Mouse (Mus musculus) right cerebral cortex, postnatal 10 days (tissue): ENCODE data around the gene Fn1.

Source experiments
- DNase-seq, 2 experiments: peaks; one replicate each; pipeline ENCODE4 v3.0.0; 2021; ENCODE audit warnings: low spot score in 2 of 2

The Fn1 gene

DNA sequence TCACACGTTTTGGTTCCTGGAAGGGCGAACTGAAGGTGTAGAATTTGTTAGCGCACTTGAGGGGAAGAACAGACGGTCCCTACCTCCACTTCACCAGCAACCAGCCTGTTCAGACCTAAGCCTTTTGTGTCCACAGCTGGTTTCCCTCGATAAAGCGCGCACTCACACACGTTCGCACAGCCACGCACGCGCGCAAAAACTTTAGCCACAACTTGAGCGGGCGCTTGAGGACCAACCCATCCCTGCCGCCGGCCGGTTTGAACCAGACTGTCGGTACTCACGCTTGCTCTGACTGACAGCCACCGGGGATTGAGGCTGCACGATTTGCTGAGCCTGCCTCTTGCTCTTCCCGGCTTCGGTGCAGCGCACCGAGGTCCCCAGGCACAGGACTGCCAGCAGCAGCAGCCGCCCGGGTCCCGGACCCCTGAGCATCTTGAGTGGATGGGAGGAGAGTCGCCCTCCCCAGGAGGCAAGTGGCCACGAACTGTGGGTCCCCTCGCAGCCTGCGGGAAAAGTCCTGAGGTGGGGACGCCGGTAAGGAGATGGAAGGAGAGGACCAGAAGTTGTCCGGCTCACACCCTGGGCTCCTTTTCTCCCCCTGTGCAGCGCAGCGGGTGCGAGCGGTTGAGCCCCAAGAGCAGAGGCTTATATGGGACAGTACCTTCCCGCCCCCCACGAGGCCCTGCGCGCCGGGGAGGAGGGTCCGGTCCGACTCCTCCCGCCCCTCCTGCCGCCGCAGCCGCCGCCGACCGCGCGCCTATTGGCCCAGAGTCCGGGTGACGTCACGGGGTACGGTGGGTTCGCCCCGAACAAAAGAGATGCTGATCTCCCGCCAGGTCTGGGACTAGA, at the start of gene Fn1:
Gene Fn1, minus strand, starts transcription at position 650 of the 849 bp plus-strand sequence.
- DNase-seq: peak; percentile 76 to 82

DNA sequence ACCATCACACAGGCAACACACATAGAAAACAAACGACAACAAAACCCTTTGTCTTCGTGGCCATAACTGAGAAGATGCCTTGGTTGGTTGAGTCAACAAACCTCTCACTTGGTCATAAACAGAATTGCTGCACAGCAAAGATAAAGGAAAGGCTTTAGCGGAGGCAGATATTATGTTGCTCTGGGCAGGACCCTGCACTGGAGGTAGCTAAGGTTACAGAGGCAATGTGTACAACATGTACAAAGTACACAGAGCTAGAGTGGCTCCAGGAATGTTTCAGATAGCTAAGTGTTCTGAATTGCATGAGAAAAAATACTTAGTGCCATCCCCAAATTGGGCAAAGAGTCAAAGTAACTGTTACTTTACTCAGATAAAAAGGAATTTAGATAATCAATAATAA, 43.1 kb upstream of the Fn1 start:
- no peak for DNase-seq

DNA sequence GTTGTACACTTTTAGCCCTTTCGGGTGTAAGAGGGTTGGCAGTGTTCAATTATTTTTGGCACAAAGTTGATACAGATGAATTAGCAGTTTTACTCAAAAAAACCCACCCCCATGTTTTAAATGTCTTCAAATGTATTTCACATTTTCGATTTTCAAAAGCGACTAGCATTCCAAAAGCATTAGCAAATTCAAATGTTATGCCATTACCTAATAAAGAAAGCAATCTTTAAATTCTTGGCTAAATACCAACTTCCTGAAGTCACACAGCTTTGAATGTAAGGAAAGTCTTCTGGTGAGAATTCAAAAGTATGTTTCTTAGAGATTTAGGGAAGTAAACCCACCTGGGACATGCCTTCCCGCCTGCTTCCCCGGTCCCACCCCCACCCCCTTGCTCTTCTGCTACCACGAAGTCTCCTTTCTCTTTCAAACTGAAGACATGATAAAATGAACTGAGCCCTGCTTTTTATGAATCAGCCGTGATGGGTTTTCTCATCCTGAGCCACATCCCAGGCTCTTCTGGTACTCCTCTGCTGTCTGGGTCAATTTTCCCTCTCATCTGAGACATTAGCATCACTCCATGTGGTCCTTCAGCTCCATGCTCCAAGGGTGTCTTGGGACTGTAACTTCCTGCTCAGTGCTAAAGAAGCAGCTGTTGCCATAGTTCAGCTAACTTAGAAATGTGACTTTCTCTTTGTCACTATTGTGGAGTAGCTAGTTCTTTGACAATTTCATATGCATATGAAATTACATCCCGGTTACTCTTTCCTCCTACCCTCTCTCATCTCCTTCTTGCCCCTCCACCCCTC, 38.7 kb upstream of the Fn1 start:
- DNase-seq: no peak

DNA sequence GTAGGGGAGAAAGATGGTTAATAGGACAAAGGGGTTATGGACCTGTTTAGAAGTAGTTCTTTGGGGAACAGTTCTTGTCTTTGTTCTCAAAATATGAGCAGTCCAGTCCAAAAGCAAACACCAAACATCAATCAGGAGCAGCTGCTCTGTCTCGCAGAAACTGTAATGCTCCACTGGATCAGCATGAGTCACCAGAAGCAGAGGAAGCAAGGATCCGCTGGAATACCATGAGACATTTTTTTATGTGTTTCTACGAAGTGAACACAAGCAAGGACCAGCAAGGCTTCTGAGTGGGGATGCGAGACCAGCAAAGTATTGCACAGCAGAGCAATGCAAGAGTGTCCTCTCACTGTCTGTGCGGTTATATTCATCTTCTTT, 35.9 kb upstream of the Fn1 start:
- DNase-seq: no peak

DNA sequence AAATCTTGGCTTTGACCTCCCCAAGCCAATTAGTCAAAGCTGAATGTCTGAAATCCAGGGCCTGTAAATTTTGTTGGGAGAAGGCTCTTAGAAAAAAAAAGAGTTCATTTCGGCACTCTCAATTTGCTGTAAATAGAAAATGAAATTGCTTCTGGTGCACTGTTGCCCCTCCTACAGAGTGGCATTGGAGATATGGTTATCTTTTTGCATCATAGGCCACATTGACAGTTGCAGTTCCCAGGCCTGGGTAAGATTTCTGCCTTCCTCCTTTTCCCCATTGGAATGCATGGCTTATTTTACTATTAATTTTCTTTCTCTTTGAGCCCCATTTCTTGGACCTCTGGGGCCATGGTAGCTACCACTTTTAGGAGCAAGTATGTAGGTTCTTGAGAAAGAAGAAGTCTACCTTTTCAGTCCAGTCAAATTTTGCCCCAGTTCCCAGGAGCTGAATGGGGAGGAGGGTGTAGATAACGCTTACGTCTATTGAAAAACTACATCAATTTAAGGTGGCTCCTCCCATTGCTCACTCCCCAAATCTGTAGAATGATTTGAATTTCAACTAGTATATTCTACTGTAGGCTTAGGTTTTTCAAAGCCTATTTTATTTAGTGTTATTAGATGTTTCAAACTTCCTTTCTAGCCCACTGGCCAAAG, 35.4 kb upstream of the Fn1 start:
- no peak for DNase-seq

DNA sequence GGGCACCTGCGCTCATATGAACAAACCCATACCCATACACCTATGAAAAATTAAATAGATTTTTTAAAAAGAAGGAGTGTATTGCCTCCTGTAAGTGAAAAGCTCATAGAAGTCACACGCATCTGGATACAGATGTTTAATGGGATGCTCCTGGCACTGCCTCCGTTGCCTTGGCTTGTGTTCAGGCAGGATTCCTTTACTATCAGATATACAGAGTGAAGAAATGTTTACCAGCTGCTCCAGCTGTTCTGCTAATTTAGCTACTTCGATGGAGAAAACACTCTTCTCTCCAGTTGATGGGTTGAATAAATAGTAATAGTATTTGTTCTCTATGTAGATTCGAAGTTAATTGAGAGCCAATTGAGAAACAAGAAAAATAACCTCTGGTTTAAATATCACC, 33.8 kb upstream of the Fn1 start:
- no peak for DNase-seq

DNA sequence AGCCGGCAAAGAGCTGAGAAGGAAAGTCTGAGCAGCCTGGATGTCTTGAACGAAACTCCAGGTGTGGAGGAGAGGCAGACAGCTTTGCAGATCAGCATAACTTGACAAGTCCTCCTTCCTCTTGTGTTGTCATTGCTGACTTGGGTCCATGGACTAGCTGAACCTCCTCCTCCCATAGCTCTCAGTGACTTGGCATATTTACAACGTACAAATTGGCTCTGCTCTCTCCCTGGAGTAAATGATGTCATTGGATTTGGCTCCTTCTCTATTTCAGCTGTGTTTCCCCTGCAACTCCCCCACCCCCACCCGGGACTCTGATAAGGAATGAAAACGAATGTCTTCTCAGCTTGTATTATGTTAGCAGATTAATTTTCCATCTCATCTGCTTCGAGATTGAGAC, 30.7 kb upstream of the Fn1 start:
- no peak for DNase-seq

DNA sequence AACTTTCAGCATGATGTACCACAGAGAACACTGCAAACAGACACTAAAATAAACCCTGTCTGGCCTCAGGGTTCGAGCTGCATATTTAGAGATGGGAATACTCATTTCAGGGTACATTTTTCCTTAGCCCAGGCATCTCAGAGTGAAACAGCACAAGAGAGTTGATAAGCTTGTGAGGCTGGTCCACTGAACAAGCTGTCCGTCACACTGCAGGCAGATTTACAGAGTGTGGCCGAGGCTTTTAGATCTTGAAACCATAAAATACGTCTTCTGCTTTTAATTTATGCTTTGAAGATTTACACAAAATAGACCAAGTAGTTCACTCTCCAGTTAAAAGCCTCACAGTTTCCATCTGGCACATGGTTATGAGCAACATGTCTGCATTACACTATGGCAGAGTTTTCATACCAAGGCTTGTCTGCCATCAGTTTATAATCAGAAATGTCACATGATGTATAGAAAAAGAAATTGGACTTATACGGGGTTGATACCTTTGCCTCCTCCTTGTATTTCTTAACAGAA, 29.3 kb upstream of the Fn1 start:
- no peak for DNase-seq

DNA sequence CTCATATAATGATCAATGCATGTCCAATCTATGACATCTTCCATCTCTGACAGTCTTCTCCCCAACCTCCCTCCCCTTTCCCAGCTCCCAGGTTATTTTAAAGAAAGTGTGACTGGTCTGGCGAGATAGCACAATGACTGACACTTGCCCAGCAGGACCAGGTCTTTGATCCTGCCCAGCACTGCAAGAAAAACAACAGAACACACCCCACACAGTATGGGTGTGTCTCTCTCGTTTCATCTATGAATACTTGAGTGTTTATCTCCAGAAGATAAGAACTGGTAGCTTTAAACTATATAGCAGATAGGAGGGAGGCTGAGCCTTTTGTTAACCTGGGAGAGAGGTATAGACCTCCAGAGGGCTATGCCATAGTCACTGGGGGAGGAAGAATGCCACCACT, 28.3 kb upstream of the Fn1 start:
- DNase-seq: no peak

DNA sequence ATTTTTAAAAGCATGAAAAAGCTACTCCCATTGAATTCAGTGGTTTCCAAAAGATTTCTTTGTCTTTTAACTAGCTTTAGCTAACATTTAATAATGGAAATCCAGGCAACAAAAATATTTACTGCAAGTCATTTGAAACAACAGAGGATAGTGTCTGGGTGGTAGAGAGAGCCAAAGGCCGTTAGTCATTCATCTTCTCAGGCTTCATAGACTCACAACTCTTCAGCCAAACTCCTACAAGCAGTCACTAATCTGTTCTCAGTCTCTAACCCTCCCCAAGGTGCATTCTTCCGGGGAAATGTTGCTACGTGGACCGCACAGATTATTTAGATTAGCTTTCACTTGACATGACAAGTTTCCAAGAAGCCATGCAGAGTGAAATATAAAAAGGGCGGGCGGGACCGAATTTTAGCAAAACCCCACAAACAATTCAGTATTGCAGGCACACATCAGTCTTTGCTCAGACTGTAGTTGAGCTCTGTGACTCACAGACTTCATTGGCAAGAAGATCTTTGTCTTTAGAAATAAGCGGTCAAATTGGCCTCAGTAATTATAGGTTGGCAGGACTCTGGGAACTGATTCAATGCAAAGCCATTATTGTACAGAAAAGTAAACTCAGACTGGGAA, 27.2 kb upstream of the Fn1 start:
- no peak for DNase-seq

DNA sequence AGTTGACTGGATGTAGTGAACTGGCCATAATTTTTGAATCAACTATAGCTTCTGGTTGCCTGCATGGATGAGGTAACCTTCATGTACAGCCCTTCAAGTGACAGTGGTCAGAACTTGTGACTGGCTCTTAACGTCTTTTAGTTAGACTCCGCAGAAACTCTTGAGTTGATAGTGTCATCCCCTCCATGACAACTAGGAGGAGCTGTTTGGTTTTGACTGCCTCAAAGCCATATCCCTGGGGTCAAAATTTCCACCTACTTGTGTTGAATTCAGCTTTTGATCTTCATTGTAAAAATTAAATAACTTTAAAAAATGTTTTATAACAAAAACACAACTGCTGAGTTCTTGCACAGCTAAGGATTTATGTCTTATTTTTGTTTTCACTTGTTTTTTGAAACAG, 22.4 kb upstream of the Fn1 start:
- no peak for DNase-seq

DNA sequence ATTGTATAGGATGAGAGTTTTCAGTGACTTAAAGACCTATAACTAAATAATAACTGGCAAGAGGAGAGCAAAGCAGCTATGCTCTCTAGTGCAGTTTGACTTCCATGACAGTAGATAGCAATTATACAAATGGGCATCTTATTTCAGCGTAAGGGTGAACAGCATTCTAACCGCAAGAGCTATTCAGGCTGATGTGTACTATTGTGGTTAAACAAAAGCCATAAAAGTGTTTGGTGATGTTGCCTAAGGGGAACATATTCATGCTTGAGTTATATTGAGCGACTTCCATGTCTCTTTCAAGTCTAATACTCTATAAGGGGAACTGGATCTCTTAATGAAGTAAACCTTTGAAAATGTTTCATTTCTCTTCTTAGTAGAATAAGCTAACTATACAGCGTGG, 21.3 kb upstream of the Fn1 start:
- DNase-seq: no peak

DNA sequence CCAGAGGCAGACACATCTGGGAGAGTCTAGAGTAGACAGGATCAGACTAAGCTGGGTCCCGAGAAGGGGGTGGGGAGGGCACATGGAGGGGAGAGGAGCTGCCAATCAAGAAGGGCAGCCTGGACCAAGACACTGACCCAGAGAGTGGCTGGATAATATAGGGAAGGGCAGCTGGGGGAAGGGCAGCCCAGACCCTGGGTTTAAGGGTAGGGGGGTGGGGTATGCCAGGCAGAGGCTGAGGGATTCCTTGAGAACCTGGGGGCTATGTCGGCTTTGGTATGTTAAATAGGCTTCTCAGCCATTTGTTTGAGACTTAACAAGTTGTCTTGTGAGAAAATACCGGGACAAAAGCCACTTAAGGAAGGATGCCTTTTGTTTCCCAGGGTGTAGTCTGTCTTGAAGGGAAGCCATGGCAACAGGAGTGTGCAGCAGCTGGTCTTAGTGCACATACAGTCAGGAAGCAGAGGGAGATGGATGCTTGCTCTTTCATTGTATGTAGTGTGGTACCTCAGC, 20.5 kb upstream of the Fn1 start:
- peak; percentile 32 to 60 for DNase-seq

DNA sequence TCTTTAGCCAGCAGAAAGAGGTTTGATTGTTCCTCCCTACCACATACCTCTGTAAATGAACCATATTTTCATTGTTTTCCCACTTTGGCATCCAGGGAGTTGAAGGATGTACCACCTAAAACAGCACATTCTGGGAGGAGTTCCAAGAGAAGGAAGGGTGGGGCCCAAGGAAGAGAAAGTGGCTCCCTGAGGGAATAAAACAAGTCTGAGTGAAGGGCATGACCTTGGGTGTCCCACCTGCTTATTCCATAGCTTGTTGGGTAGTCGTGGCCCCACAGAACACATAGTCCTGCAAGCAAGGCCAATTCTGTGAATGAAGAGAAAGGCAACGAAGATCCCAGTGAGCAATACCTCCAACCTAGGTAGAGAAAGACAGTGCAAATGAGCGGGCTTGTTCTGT, 19.3 kb upstream of the Fn1 start:
- DNase-seq: no peak

DNA sequence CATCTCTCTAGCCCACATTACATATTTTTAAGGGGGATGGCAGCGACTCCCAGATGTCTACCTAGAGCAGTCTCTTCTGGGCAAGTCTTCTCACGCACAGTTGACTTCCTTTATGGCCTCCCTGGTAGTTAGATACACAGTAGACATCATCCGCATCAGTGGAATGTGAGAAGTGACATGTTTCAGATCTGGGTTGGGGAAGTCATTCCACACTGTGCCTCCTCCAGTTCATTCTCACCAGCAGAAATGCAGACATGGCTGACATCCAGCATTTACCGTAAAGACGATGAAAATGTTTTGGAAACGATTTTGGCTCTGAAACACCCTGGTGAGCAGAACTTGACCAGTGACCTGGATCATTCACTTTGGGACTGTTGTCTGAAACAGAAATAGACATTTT, 10.2 kb upstream of the Fn1 start:
- DNase-seq: no peak

DNA sequence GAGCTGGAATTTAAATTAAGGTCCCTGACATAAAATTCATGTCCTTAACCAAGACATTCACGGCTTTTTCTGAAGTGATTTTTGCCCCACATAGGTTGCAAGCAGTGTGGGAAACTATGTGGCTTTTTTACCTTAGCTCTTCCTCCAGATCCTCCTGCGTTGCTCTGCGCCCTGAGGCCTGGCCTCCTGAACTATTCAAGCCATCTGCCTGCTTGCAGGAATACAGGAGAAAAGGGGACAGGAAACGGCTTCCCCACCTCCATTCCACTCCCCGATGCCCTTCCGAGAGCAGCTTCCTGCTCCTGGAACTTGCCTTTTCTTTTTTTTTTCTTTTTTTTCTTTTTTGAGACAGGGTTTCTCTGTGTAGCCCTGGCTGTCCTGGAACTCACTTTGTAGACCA, 5.6 kb upstream of the Fn1 start:
- no peak for DNase-seq

DNA sequence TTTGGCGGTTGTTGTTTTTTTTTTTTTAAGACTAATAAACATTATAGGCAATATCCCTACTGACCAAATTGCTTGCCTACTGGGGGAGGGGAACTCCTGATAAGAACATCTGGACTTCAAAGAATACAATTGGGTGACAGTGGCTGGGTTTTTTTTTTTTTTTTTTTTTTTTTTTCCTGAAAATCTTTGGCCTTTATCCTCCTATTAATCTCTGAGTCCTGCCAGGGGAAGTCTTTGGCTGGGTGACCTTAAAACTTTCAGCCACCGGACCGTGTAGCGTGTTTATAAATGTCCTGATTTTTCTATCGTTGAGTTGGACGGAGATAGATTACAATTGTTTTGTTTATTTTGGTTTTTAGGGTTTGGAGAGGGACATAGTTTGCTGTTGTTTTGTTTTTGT, 3.3 kb upstream of the Fn1 start:
- no peak for DNase-seq

DNA sequence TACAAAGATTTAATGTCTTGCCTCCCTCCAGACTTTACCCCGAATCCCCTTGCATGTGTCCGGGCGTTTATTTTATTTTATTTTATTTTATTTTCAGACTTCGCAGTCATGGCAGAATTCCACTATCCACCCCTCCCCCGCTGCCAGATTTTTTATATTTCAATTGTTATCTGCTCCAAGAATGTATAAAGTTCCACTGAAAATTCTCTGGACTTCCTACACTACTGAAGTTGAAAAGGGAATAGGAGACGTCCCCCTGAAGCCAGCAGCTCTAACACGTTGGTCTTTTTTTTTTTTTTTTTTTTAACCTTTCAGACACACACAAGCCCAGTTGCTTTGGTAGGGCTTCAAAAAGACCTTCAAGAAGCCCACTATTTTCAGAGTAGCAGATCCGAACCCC, 1.2 kb upstream of the Fn1 start:
- no peak for DNase-seq

DNA sequence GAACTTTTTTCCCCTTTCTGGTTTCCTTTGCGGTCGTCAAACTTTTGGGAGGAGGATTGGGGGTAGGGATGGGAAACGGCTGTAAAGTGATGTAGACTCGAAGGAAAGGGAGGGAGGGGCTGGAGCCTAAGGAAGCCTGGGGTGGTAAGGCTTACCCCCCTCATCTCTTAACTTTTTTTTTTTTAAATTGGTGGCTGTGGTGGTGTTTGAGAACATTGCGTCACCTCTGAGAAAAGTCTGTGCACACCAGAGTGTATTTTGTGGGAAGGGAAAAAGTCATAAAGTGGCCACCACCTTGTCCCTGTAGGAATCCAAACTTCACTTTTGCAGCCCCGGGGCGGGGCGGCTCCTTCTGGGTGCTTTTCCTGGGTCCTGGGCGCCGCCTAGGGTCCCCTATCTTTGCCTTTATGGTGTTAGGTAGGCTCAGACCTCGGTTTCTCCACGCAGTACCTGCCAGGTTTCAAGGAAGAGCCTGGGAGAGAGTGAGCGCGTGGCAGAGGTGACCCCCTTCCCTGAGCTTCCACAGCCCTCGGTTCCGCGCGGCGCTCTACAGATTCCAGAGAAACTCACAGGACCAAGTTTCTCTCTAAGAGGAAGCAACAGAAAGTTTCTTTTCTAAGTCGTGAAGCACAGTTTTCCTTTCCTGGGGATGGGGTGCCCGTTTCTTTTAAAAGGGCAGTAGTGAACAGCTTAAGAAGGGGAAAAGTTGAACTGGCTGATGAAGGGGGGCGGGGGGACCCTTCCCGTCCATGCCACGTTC, 580 bp upstream of the Fn1 start:
- no peak for DNase-seq

DNA sequence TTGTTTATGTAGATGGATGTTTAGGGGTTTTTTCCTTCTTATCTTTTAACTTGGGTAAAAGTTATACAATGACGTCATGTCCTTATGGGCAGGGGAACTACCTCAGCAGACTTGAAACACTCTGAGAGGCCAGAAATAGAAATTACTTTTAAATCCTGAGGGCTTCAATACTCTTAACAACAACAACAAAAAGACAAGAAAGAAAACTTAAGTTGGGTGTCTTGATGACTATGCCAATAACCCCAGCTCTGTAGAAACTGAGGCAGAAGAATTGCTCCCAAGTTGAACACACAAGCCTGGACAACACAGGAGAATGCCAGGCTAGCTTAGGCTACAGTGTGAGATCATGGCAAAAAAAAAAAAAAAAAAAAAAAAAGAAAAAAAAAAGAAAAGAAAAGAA, 1.2 kb downstream of the Fn1 start:
- DNase-seq: no peak

DNA sequence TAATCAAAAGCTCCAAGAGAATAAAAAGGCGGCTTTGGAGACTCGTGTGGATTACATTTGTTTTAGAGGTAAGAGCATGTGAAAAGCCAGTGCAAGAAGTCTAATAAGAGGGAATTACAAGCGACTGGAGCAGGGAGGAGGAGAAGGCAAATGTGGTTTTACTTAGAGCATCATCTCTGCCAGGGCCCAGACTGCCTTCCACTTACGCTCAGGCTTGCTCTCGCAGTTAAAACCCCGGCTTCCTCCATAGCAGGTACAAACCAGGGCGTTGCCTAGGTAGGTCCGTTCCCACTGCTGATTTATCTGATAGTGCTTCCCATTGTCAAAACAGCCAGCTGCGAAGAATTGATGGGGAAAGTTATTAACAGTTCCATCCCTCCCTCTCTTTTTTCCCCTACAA, 1.7 kb downstream of the Fn1 start:
- DNase-seq: no peak
